Mouse (Mus musculus) embryonic facial prominence, embryonic 14.5 days (tissue): ENCODE measurements at regions not wholly inside any gene's neighbourhood (a gene's known extent, or its start where the extent isn't known, plus 50 kb on each side); places are given as distances from the start of the nearest gene placed in this dataset. TPM values are rescaled to one million over a fixed set of nuclear protein-coding genes. Genes with fewer than 3 reads are reported as not detected.
"Not testable (repeated sequence)": the region's sequence is repeated elsewhere in the genome, so short reads cannot be mapped to it uniquely, and the experiment has no call there.

Source experiments
- ATAC-seq: fragments of 200-750 bp; cut with Nextera tagmentation; 2 replicates; pipeline ENCODE4 v1.8.0; 2017; ENCODE audit warnings: low read depth, moderate number of reproducible peaks, moderate TSS enrichment
- DNase-seq: peaks from one replicate; pipeline ENCODE4 v3.0.0-alpha.2; 2015; ENCODE audit warnings: low spot score
- H3K27ac ChIP-seq: fragments of 300-500 bp; sonication (generic); replicated peaks from 2 replicates; pipeline ENCODE4 v1.5.1; 2014; ENCODE audit warnings: low read depth, mild to moderate bottlenecking, low read length, moderate library complexity
- H3K27me3 ChIP-seq: fragments of 300-500 bp; sonication (generic); replicated peaks from 2 replicates; pipeline ENCODE4 v1.6.1; 2014; ENCODE audit warnings: low read length; ENCODE audit not compliant: control insufficient read depth, insufficient read depth
- H3K36me3 ChIP-seq: fragments of 300-500 bp; sonication (generic); 2 replicates; pipeline ENCODE4 v1.6.1; 2014; ENCODE audit warnings: low read length, mixed read lengths; ENCODE audit not compliant: control insufficient read depth, insufficient read depth
- H3K4me1 ChIP-seq: fragments of 300-500 bp; sonication (generic); 2 replicates; pipeline ENCODE4 v1.6.1; 2014; ENCODE audit warnings: antibody characterized with exemption, low read length; ENCODE audit not compliant: control insufficient read depth, insufficient read depth
- H3K4me2 ChIP-seq: fragments of 300-500 bp; sonication (generic); 2 replicates; pipeline ENCODE4 v1.6.1; 2014; ENCODE audit warnings: low read depth, mild to moderate bottlenecking, low read length, moderate library complexity, mixed read lengths
- H3K4me3 ChIP-seq: fragments of 300-500 bp; sonication (generic); 2 replicates; pipeline ENCODE4 v1.5.1; 2014; ENCODE audit warnings: low read depth, mild to moderate bottlenecking, low read length
- H3K9ac ChIP-seq: fragments of 300-500 bp; sonication (generic); 2 replicates; pipeline ENCODE4 v1.6.1; 2014; ENCODE audit warnings: low read depth, mild to moderate bottlenecking, low read length, moderate library complexity, mixed read lengths
- H3K9me3 ChIP-seq: fragments of 300-500 bp; sonication (generic); 2 replicates; pipeline ENCODE4 v1.6.1; 2016; ENCODE audit warnings: low read length; ENCODE audit not compliant: control insufficient read depth
- WGBS: fragments of 180-500 bp; shearing (Covaris S2); extraction: QIAGEN DNeasy Blood & Tissue Kit; methylation state at CpG from one replicate; pipeline ENCODE4 v1.1.7; 2014; 5-methylcytosine and 5-hydroxymethylcytosine counted together
- microRNA-seq: library from miRNA; unstranded; fragments of <30 nt; microRNA quantifications from one replicate; pipeline ENCODE4, GENCODE M21; 2016; ENCODE audit warnings: borderline number of aligned reads

GRCm38 (mm10) chr16:65451885-65452284 is 68.4 kb upstream of the Pou1f1 start:
- no peak overlapping the region for H3K4me3 ChIP-seq
- H3K27me3 ChIP-seq: no peaks in the 10 kb centered on the region
- DNase-seq (no peak), ATAC-seq (no peak)
- H3K36me3 ChIP-seq: no peaks in the 10 kb centered on the region
- H3K4me1 ChIP-seq: no peaks in the 10 kb centered on the region
- H3K9me3 ChIP-seq: no peaks in the 10 kb centered on the region
- H3K4me2 ChIP-seq: no peak overlapping the region
- WGBS: 78% methylated on average over 3 of the region's 3 CpGs
- no peak overlapping the region for H3K9ac ChIP-seq
- no peak overlapping the region for H3K27ac ChIP-seq

- peak; percentile 75 for ATAC-seq
- not testable (repeated sequence) for H3K4me3 ChIP-seq, H3K4me2 ChIP-seq, H3K4me1 ChIP-seq, H3K9ac ChIP-seq, H3K36me3 ChIP-seq, DNase-seq, H3K27ac ChIP-seq, H3K9me3 ChIP-seq, H3K27me3 ChIP-seq
- WGBS: 27% methylated on average over 1 of the region's 3 CpGs
These were observed 63.4 kb upstream of the Pou1f1 start for GRCm38 (mm10) chr16:65456948-65457347.

- Histone ChIP-seq H3K27ac (no peak overlapping the region), H3K9me3 (no peaks in the 10 kb centered on the region), H3K36me3 (no peaks in the 10 kb centered on the region), H3K4me3 (no peak overlapping the region), H3K4me2 (no peak overlapping the region), H3K9ac (no peak overlapping the region), H3K27me3 (no peaks in the 10 kb centered on the region), H3K4me1 (no peaks in the 10 kb centered on the region)
- WGBS: 91% methylated on average over 3 of the region's 3 CpGs
- DNase-seq: no peak
- no peak for ATAC-seq
These were observed 62.1 kb upstream of the Pou1f1 start for GRCm38 (mm10) chr16:65458234-65458633.

- H3K9me3 ChIP-seq: no peaks in the 10 kb centered on the region
- H3K4me3 ChIP-seq: no peak overlapping the region
- H3K27me3 ChIP-seq: no peaks in the 10 kb centered on the region
- no peak overlapping the region for H3K27ac ChIP-seq
- no peak for ATAC-seq
- H3K9ac ChIP-seq: no peak overlapping the region
- no peak overlapping the region for H3K4me2 ChIP-seq
- no peak for DNase-seq
- H3K36me3 ChIP-seq: no peaks in the 10 kb centered on the region
- WGBS: 58% methylated on average over 4 of the region's 4 CpGs
- peaks cover 4% of the 10 kb centered on the region; the same call in 1 of the 2 replicates for H3K4me1 ChIP-seq
These were observed 50.6 kb upstream of the Pou1f1 start for GRCm38 (mm10) chr16:65469681-65470080.

Small RNA genes lying in the stretch of these regions (microRNA-seq; reads per million reads assigned to microRNA genes)
- not detected for gene Gm23659
